Mouse (Mus musculus) urinary bladder, adult 2 months (tissue): ENCODE results near the gene Atl1. TPM values are rescaled to one million over a fixed set of nuclear protein-coding genes. Genes with fewer than 3 reads are reported as not detected.

Experiments
- DNase-seq: peaks from one replicate; pipeline ENCODE4 v3.0.0; 2022; ENCODE audit warnings: low spot score
- polyA plus RNA-seq: library from polyadenylated mRNA; depleted of rRNA; stranded (reverse); fragments of >200 nt; gene quantifications from 2 replicates; pipeline ENCODE4 v1.2.3, GENCODE M21; 2012; rRNA removed

Atl1 gene
- 6.8 and 9.1 TPM in 2 replicates for polyA plus RNA-seq

DNA sequence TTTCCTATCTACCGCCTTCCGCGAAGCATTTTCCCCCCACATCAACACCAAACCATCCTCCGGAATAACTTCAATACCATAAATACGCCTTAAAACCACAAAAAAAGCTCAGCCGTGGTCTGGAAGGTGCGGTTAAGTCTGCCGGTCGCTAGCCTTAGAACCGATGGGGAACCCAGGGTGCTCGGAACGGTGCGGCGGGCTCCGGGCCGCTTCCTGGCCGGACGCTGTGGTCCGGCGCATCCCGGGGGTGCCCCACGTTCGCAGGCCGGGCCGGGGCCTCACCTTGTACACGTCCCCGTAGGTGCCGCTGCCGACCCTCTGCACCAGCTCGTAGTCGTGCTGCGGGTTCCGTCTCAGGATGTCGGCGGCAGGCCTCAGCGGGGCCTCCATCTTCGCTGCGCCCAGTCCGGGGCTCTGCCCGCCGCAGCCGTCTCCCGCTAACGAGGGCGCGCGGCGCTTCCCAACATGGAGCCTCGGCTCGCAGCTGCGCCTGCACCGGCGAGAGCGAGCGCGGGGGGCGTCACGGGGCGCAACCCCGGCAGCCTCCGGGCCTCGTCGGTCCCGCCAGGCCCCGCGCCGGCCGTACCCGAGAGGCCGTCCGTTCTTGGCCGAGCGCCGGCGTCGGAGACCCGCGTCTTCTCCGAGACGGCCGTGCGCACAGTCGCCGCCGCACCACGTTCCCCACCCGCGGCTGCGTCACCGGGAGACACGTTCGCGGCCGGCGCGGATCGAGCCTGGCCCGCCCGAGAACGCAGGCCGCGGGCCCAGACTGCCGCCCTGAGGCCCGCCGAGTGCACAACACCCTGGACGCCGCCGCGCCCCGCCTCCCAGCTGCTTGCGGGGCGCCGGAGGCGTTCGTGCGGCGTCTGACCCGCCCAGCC lies at the start of gene Atl1, which contains the start of gene Map4k5:
Atl1 (plus strand) TSS at position 244 of the 881 bp plus-strand sequence.
Map4k5 (minus strand) TSS at position 830 of the 881 bp plus-strand sequence.
- DNase-seq, result peak; percentile 91

DNA sequence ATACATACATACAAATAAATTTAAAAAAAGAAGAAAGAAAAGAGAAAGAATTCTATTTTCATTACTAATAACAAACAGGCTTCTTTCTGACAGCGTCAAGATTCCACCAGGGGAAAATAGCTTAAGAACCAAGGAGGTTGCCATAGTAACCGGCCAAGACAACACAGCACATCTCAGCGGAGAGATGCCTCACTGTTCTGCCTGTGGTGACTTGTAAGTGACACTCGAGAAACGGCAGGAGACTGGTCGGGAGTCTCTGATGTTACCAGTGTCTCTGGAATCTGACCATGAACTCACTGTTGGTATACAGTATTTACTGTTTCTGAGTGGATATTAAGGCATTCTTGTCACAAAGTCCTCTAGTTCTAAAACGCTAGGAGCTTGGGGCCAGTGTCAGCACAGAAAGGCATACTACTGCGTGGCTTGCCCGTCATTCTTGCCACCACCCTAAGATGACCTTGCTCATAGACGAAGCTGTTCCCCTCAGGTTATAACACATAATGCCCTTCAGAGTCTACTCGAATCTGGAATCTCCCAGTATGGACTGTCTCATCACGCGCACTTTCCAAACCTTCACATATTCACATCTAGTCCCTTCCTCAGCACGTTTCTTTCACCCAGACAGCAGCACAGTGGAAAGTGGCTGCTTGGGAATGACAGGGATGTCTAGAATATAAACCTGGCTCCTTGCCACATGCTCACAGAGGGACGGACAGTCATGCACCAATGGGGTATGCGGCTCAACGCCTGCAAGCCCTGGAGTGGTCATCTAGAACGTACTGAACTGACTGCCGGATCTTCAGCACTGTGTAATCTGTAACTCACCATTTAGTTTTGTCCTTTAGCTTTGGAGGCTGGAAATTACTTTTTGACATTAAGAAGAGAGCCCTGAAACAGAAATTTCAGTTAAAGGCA lies 48.6 kb upstream of the Atl1 start:
- no peak for DNase-seq

DNA sequence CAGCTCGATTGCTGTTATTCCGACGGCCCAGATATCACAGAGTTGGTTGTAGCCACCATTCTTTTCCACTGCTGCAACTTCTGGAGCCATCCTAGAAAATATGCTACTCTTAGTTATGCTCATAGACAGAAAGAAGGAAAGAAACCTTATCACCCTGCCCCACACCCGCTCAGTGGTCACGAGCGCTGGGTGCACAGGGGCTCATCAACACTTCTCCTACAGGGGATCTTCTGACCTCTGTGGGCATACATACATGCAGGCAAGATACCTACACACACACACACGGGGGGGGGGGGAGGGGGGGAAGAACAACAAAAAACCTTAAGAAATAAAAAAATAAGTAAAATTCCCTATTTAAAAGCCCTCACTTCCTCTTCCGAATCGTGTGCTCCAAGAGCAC lies 46.7 kb upstream of the Atl1 start:
- no peak for DNase-seq

DNA sequence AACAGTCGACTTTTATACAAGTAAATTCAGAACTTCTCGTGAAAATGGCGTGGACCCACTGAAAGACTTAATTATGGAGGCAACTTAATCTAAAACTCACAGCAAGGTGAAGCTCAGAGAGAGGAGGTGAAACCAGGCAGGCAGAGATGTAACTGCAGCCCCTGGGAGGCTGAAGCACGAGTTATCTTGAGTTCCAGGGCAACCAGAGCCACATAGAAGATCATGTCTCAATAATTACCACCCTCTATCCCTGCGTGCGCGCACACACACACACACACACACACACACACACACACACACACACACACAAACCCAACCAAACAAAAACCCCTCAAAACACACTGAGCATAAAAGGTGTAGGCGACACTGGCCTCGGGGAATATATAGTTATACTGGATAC lies 45.9 kb upstream of the Atl1 start:
- no peak for DNase-seq

DNA sequence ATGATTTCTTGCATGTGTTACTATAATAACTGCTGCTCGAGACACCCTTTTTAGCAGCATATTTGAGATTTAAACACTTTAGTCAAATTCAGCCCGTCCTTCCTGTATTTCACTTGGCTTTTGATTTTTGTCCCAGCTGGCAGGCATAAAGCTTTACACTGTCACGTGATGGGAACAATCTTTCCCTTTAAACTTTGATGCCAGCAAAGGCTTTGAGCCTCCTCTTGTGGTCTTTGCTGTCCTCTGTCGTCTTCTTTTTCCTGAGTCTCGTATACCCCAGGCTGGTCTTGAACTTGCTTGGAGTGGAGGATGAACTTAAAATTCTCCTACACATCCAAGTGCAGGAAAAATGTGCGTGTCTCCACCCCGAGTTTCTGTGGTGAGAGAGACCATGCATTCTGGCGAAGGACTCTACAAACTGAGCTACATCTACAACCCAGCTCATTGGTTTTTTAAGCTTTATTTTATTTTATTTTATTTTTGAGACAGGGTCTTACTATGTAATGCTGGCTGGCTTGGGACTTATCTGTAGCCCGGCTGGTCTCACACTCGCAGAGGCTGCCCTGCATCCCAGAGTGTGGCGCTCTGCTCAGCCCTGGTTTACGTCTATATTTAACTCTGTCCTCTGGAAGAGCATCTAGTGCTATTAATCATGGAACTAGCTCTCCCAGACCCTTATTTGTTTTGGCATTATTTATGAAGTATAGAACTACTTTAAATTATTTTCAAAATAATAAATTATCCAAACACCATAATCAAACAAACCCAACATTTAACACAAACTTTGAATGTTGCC lies 44.1 kb upstream of the Atl1 start:
- no peak for DNase-seq

DNA sequence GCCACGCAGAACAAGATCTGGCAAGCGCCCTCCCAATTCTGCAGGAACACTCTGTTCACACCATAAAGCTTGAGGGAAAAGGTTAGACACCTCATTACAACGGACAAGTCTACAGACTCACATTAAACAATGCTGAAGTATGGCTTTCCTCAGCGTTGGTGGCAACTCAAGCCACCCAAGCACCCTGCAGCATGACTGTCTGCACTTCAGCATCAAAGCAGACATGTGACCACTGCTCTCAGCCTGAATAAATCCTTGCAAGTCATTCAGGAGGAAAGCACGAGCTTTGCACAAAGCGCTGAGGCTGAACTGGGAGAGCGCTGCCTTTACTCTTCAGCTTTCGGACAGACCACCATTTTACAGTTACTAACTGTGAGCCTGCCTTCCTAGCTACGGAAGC lies 40.1 kb upstream of the Atl1 start:
- no peak for DNase-seq

DNA sequence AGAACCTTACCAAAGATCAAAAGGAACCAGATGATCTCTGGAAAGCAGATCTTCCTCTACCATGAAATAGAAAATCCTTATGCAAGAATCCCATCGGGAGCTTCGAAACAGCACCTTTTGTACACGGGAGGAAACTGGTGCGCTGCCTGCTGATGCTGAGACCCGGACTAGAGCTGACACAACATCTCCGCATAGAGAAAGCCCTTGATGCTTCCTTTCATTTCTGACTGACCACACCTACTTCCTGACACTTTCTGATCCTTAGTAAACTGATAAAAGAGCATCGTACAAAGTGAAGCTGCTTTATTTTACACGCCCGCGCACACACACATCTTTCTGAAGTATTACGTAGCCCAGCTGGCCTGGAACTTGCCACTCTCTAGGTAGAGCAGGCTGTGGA lies 39.0 kb upstream of the Atl1 start:
- DNase-seq, result no peak

DNA sequence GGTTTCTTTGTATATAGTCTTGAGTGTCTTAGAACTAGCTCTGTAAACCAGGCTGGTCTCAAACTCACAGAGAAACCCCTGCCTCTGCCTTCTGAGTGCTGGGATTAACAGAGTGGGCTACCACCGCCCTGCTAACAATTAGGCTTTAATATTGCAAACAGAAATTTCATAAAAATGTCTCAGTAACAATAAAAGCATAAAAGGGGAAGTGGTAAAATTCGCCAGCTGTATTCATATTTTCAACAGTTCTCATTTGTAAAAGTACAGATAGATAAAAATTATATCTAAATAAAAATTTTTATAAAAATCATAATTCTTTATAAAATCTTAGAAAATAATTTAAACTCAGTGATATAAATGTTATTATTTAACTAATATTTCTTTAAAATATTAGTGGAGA lies 38.5 kb upstream of the Atl1 start:
- DNase-seq, result no peak

DNA sequence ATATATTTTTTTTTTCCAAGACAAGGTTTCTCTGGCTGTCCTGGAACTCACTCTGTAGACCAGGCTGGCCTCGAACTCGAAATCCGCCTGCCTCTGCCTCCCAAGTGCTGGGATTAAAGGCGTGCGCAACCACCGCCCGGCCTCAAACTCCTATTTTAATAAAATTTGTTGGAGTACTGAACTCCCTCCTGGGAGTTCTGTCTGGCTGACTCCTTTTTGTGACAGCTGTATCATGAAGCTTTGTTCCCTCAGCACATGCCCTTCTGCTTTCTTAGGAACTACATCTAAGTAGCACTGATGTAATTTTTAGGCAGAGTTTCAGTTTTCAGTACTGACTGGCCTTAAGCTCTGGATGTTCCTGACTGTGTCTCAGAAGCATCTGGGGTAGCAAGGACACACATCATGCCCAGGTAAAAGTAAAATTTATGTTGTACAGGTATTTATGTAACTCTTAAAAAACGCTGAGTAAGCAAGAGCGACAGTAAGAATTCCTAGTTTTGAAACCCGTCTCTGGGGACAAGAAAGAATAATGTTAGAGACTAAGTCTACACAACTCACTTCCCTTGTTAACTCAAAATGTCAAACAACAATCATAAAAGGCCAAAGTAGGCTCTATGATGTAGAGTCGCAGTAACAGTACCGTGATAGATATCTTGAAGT lies 36.6 kb upstream of the Atl1 start:
- no peak for DNase-seq

DNA sequence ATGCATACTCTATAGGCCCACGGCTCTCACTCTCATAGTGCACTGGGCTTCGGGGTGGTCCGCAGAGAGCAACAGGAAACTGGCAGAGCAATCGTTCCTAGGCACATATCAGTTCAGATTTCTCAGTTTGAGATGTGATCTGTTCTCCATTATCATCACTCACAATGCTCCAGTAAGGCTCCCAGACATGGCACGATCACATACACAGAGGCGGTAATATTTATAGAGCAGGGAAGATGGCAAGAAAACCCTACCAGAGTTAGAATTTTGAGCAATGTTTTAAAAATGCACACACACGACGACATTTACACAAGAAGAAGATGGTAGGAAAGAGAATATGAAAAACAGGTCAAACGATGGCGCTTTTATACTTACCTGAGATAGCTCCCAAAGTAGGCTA lies 36.0 kb upstream of the Atl1 start:
- DNase-seq, result no peak

DNA sequence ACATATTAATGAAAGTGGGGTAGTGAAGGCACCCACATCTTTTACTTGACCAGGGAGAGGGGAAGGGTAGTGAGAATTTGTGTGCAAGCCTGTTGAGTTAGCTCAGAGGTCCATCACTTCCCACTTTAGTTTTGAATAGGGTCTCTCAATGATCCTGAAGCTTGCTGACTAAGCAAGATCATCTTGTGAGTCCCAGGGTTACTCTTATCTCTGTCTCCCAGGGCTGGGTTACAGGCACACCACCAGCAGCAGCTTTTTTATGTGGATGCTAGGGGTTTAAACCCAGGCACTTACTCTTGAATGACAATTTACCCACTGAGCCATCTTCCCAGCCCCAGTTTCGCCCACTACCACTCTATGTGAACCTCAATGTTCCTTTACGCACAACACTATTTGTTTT lies 34.8 kb upstream of the Atl1 start:
- DNase-seq, result no peak

DNA sequence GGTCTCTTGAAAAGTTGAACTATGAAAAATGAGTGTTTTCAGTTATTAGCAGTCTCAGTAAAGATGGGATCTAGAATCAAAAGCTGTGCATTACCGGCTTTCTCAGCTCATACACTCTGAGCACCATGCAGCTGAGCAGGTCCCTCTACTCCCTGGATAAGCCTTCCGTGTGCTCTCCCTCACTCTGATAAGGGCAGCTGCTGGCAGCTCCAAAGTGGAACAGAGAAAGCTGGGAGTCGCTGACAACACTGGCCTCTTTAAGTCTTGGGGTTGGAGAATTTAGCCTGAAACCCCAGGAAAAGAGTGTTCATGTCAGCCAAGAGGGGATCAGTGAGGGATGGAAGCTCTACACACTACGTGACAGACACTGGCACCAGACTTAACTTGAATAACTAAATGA lies 33.6 kb upstream of the Atl1 start:
- no peak for DNase-seq

DNA sequence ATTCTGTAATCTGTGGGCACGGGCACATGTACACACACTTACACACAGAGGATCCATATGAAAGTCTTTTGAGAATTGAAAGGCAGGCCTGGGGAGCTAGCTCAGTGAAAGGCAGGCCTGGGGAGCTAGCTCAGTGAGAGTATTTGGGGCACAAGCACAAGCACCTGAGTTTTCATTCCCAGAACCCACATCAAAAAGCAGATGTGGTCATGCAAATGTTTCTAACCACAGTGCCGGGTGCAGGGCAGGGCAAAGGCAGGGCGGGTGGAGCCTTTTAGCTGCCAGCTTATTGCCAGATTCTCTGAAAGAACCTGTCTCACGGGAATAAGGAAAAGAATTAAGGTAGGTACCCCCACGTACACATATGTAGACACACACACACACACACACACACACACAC lies 28.9 kb upstream of the Atl1 start:
- no peak for DNase-seq

DNA sequence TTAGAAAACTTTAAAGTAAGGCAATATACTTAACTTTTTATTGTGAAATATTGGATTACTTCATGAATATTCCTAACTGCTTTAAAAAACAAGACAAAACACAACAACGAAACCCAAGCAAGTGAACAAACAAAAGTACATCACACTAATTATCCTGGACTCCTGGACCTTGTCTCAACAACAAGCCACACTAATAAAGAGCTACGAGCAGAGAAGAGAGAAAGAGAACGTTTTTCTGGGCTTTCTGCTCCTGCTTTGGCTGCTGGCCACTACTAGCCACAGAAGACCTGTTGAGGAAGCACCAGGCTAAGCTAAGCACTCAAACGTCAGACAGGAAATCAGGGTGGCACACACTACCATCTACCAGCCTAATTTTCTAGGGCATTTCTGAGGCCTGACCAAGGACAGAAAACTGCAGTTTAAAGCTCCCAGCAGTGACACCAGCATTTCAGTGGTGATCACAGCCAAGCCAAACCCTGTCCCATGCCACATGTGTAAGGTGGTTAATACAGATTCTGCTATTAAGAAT lies 28.2 kb upstream of the Atl1 start:
- DNase-seq, result no peak

DNA sequence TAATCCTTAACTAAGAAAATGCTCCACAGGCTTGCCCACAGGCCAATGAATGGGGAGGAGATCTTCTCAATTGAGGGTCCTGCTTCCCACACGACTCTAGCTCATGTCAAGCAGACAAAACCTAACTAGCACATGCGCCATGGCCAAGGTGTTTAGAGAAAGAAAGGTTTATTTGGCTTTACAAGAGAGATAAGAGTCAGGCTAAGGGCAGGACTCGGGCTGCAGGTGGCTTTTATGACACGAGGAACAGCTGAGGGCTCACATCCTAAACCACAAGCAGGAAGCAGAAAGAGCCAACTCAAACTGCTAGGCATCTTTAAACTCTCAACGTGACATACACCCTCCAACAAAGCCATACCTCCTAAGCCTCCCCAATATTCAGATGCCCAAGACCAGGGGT lies 25.1 kb upstream of the Atl1 start:
- no peak for DNase-seq

DNA sequence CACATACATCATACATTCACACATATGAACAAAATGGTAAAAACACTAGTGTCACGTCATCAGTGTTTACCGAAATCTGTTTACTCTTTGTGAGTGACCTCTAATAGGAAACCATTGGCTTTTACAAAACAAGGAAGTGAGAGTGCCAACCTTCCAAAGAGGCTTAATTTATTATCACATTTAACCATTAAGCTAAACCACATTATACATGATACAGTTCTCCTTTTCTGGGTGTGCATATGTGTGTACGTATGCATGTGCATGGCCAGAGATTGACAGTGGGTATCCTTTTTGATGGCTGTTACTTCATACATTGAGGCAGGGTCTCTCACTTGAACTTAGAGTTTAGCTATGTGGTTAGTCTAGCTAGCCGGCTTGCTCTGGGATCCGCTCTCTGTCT lies 20.8 kb upstream of the Atl1 start:
- no peak for DNase-seq

DNA sequence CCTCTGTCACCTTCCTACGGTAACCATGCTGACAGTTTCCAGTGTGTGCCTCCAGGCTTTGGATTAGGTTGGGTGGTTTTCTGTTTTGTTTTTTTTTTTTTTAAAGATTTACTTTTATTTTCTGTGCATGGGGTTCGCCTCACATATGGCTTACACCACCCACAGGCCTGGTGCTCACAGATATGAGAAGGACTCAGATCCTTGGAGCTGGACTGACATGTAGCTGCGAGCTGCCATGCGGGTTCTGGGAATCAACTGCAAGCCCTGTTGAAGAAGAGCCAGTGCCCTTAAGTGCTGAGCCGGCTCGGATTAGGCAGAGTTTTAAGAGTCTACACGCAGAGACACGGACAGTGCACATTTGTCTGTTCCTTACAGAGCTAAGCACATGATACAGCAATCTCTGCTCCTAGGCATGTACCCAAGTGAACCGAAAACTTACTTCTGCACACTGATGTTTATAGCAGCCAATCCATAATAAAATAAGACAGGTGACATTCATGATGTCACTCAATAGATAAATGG lies 14.5 kb upstream of the Atl1 start:
- DNase-seq, result no peak

DNA sequence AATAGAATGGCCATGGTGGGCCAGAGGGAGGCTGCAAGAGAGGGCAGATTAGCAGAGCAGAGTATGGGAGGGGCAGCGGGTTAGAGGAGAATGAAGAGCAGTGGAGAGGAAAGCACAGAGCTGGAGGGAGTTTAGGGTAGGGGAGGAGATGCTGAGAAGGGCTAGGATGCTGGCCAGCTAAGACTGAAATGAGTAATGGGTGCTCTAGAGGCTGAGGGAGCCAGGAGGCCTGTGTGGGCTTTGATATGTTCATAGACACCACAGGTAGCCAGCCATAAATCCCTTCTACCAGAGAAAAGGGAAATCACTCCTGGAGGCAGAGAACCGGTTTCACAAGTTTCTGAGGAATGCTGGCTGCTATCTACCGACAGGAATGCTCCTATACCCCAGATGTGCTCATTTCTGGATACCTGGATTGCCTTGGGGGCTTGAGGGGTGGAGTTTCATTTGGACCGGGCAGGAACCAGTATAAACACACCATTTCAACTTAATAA lies 13.2 kb upstream of the Atl1 start:
- no peak for DNase-seq

DNA sequence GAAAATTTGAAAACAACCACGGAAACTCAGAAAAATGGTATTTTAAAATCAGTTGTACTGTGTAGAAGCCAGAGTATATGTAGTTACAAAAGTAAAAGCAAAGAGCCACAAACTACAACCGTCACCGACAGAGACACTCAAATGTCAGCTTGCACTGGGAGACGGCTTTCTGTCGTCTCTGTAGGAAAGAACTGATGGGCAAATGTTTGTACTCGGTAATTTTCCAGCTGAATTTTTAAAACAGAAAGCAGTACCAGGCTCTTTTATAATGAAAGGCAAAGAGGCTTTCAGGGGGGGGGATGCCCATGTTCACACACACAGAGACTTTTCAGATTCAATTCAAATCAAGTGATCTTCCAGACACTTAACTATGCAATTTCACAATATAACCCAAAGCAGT lies 12.7 kb upstream of the Atl1 start:
- no peak for DNase-seq

DNA sequence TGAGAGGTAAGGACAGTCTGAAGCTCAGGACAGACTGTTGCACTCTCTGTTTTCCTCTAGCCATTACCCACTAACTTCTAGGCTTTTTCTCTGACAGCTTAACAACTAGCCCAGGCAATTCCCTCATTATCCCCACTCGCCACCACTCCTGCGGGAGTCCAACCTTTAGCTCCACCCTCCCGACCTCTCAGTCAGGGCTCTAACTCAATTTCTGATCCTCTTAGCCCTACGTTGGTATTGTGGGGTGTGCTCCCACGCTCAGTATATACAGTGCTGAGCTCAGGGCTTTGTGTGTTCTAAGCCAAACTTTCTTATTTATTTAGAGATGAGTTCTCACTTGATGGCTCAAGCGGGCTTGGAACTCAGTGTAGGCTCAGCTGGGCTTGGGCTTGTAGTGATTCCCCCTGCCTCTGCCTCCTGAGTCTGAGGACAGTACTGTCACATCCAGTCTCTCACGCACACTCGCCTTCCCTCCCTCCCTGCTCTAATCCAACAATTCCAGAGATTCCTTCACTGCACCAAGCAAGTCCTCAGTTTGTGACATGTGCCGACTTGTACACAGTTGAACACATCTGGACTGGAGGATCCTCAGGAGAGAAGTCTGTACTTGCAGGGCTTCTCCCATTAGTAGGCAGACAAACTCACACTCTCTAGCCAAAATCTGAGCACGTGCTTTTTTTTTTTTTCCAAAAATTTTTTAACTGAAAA lies 11.1 kb upstream of the Atl1 start:
- no peak for DNase-seq
